Mouse (Mus musculus): Measurements from ENCODE around the gene Hnrnpk.
"Not testable (repeated sequence)": the region's sequence is repeated elsewhere in the genome, so short reads cannot be mapped to it uniquely, and the experiment has no call there.

Hnrnpk gene

DNA sequence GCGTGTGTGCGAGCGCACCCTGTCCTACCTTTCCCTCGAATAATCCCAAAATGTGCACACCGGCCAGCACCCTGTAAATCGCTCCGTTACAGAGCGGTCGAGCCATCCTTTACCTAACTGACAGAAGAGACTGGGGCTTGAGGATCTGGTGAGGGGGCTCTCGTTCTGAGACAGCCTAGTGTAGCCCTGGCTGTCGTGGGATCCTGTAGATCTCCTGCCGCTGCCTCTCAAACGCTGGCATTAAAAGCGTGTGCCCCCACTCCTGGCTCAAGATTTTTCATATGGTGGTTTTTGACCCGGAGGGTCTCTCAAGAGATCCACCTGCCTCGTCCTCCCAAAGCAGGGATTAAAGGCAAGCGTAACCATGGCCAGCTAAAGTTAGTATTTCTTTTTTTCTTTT is at the start of gene Hnrnpk:
TSS of gene Hnrnpk (minus strand) at position 101 of the 400 bp plus-strand sequence.
- not testable (repeated sequence) for DNase-seq (ENCODE audit: low spot score in 2 of 2)

DNA sequence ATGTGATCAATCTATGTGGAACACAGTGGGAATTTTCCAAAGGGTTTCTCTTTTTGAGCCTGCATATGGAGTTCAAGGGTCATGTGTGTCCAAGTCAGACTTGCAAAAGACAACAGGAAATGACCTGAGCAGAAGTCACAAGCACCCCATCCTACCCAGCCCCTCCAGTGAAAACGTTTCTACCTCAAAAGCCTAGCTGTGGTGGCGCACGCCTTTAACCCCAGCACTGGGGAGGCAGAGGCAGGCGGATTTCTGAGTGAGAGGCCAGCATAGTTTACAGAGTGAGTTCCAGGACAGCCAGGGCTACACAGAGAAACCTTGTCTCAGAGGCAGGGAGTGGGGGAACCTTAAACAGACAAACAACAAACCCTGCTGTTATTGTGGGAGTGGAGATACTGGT is 49.1 kb upstream of the Hnrnpk start:
- no peak for DNase-seq (ENCODE audit: low spot score in 2 of 2)

DNA sequence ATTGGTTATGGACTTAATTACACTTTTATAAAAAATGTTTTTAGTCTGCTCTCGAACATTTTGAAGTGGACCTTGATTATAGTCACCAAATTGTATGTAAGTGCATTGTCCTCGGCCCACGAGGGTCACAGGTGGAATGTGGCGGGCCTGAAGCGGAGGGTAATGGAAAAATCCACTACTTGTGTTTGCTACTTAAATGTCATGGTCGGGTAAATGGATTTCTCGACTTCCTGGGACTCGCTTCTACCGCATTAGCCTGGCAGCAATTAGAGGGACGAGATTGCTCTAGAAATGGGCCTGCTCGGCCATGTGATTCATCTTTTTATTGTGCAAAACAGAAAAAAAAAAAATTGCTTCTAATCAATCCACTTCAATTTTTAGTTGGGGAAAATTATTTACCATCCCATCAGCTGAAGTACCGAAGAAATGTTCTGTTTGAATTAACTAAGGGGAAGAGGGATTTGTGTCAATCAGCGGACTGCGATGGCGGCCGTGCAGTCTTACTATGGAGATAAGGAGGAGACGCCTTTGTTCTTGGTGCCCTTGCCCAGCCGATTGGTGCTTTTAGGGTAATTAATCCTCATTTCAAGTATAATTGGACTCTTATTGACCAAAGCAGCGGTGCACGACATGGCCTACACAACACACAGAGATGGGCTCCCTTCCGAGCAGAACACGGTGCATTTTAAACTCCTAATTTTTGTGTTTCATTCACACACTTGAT is 47.5 kb upstream of the Hnrnpk start:
- DNase-seq (ENCODE audit: low spot score in 2 of 2) = no peak

DNA sequence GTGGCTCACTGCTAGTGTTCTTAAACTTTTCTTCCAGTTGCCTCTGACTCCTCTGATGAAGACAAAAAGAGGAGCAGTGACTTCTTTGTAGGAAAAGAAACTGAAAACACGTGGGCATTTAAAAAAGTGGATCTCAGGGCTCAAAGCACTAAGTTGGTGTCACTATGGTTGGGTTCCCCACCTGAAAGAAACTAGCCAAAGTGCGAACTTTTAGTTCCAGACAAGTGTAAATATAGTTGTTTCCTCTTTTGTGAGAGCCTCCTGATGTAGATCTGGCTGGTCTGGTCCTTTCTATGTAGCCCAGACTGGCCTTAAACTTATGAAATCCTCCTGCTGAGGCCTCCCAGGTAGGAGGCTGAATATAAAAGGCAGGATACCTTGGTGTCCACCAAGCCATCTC is 43.4 kb upstream of the Hnrnpk start:
- DNase-seq (ENCODE audit: low spot score in 2 of 2) = no peak

DNA sequence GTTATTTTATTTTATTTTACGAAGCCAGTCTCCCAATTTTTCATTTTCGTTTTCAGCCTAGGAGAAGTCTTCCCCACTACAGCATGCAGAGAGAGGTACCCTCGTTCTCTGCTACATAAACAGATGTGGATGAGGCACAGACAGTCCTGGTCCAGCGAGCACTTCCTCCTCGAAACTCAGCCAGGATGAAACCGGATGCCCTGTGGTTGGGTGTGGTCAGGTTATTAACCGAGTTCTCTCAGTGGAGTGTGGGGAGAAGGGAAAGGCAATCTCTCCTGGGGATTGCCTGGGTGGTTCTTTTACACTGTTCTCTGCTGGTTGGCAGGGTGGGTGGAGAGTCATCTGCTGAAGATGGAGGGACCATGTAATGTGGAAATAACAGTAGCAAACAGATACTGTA is 40.6 kb upstream of the Hnrnpk start:
- peak; percentile 14 to 33 for DNase-seq (ENCODE audit: low spot score in 2 of 2)

DNA sequence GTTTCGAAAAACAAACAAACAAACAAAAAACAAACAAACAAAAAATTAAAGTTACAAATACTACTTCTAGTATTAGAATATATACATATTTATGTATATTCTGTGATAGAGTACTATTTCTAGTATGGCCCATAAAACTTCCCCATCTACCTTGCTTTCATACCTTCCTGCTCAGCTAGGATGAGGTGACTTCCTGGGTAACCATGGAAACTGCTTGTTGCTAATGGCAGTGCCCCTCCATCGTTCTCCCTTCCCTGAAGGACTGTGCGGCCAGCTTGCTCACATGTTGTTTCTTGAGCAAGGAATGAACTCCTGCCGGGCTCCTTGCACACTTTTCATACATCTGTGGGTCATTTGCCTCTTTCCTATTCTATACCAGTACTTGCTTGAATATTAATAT is 40.2 kb upstream of the Hnrnpk start:
- no peak for DNase-seq (ENCODE audit: low spot score in 2 of 2)

DNA sequence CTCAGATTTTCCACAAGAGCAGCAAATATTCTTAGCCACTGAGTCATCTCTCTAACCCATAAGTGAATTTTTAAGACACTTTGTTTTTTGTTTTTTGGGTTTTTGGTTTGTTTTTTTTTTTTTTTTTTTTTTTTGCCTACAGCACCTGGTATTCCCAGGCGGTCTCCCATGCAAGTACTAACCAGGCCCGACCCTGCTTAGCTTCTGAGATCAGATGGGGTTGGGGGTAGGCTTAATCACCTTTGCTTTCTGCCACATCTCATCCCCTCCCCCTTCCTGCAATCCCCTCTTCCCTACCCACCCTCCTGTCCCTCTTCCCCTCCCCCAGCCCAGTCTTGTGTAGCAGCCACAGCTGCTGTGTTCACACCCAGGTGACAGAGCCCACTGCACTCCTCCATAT is 36.6 kb upstream of the Hnrnpk start:
- DNase-seq (ENCODE audit: low spot score in 2 of 2) = no peak

DNA sequence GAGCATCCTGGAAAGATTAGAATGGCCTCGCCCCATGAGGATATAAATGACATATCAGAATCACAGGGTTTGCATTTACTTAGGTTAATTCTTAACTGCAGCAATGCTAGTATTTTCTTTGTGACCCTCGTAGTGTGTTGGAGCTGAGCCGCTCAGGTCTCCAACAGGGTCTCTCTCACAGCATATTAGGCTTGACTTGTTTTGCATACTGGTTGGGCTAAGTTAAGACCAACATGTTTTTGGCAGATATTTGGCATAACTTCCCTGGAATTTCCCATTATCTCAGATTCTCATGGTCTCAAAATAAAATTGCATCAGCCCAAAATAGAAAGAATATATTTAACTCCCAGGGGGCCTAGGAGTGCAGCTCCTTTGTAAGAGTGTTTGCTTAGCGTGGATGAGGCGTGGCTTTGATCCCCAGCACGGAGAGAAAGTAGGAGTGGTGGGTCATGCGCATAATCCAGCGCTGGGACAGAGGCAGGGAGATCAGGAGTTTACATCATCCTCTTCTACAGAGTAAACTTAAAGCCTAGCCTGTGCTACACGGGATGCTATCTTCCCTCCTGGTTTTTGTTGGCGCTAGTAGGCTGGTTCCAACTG is 20.0 kb upstream of the Hnrnpk start:
- peak; percentile 24 to 45 for DNase-seq (ENCODE audit: low spot score in 2 of 2)

DNA sequence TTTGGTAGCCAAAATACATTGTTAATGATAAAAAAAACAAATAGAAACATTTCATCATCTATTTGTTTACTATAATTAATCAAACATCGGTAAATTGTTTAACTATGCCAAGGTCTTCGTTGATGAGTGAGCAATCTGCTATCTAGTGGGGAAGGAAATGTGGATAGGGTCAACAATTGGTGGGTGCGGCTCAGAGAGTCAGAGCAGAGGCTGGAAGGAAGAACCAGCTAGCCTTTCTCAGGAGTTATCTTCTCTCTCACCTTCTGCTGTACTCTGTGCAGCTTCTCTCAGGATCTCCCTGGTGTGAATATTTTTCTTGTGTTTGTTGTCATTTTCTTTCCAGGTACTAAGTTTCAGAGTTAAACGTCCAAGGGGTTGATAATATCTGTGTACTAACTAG is 19.1 kb upstream of the Hnrnpk start:
- DNase-seq (ENCODE audit: low spot score in 2 of 2) = no peak

DNA sequence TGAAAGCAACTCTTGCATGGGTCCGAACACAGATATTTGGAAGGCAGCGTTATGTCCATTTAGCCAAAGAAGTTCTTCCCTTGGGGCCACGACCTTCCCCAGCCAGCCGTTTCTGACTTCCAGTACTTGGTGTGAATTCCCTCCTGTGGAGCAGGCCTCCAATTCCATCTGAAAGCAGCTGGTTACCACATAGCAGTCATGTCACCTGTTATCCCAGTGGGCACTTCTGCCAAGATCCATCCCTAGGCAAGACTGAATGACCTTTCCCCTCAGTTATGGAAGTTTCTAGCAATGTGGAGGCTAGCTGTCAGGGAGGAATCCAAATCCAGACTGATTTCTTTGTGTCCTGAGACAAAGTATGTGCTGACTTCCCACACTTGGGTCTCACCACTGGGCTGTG is 17.9 kb upstream of the Hnrnpk start:
- DNase-seq (ENCODE audit: low spot score in 2 of 2) = no peak

DNA sequence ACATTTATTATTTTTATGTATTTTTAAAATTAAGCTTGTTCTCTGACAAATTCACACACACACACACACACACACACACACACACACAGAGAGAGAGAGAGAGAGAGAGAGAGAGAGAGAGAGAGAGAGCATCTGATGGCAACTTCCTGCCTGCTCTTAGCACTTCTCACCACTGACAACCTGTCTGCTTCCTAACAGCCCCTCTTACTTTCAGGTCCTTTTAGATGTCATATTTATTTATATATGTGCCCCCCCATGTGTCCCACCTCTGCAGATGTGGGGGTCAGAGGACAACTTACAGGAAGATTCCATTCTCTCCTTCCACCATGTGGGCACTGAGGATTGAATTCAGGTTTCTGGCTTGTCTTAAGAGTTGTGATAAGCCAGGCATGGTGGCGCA is 16.1 kb upstream of the Hnrnpk start:
- no peak for DNase-seq (ENCODE audit: low spot score in 2 of 2)

DNA sequence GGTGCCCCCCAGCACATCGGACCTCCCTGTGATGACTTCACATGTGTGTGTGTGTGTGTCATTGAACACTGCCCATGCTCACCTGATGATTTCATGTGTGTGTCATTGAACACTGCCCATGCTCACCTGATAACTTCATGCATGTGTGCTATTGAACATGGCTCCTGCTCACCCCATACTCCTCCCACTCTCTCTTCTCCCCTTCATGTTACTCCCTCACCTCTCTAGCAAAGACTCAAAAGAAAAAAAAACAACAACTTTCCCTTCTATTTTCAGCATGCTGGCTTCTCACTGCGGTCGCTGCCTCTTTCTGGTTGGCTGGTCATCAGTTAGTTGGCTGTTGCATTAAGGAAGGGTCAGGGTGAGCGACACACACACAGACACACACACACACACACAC is 15.5 kb upstream of the Hnrnpk start:
- DNase-seq (ENCODE audit: low spot score in 2 of 2) = no peak

DNA sequence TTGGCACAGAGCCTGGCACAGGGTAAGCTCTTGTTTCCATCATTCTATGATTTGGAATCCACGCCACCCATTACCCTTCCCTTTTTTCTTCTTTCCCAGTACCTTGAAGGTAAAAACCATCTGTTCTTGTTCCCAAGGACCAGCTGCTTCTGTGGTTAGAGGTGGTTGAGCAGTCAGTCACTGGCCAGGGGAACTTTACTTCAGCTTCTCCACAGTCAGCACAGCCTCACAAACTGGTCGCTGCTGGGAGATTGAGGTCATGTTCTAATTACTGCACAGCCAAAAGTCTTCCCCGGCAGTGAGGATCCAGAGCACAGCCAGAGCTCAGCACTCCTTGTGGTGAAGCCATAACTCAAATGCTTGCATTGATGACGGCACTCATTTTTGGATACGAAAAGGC is 12.7 kb upstream of the Hnrnpk start:
- DNase-seq (ENCODE audit: low spot score in 2 of 2) = no peak

DNA sequence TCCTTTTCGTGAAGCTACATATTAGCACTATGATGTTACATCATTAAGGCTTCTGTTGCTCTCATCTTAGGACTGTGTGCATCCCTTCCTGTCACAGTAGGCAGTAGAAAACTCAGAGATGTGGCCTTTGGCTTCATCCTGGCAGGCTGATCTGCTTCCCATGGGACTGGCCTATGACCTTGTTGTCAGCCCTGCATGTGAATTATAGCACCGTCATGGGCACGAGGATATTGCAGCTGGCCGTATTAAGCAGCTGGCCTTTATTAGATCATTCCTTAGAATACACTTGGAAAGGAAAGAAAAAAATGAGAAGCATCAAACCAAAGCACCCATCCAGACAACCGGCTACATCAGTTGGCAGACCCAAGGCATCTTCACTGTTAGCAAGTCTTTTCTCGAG is 12.2 kb upstream of the Hnrnpk start:
- no peak for DNase-seq (ENCODE audit: low spot score in 2 of 2)

DNA sequence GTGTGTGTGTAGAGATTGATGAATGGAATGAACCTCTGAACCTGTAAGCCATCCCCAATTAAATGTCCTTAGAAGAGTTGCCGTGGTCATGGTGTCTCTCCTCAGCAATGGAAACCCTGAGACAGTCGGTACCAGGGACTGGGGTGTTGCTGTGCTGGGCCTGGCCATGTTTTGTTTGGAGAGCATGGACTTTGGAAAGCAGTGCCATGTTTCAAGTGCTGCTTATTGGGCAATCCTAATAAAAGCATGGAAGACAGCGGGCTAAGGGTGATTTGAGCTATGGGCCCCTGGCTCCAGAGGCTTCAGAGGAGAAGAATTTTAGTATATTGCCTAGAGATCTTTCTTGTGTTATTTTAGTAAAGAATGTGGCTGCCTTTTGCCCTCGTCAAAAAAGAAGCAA is 7.9 kb upstream of the Hnrnpk start:
- no peak for DNase-seq (ENCODE audit: low spot score in 2 of 2)

DNA sequence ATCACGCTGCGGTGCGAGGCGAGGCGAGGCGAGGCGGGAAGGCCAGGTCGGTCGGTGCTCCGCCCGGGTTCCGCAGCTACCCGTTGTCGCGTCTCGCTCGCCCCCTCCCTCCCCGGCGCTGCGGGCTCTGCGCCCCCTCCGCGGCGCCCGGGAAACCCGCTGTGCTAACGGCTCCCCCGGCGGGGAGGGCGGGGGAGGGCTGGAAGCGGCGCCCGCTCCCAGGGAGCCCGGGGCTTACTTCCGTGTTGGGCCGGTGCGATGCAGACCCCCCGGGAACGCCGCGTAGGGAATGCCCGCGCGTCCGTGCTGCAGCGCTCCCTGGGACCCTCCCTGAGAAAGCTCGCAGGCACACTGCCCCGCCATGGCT is 416 bp downstream of the Hnrnpk start:
- DNase-seq (ENCODE audit: low spot score in 2 of 2) = no peak

DNA sequence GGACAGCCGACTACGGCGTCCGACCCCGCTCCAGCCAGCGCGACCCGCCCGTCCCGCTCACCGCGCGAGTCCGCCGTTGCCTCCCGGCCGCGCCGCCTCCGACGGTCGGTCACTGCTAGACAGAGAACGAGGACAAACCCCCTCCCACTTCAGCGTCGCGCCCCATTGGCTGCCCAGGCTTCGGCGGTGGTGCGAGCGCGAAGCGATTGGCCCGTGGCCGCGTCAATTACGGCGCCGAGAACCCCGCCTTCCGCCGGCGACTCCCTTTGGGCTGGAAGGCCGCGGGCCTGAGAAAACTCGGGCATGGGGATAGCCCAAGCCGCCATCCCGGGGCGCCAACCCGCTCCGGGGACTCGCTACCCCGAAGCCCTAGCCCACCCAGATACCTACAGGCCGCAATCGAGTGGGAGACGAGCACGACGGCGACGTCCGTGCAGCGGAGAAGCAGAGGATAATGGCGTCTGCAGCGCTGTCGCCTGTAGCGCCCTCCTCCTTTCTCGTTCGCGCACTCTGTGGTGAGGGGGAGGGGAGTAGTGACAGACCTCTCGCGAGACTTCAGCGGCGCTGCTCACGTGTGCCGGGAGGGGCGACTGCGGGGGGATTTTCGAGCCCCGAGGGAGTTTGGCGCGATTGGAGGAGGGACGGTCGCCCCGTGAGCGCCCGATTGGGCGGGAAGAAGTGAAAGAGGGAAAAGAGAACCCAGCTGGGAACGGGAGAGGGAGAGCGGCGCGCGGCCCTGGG is 970 bp downstream of the Hnrnpk start, which contains the start of gene Rmi1:
TSS of gene Rmi1 (plus strand) at position 246 of the 741 bp plus-strand sequence.
- peak; percentile 96 to 97 for DNase-seq (ENCODE audit: low spot score in 2 of 2)

DNA sequence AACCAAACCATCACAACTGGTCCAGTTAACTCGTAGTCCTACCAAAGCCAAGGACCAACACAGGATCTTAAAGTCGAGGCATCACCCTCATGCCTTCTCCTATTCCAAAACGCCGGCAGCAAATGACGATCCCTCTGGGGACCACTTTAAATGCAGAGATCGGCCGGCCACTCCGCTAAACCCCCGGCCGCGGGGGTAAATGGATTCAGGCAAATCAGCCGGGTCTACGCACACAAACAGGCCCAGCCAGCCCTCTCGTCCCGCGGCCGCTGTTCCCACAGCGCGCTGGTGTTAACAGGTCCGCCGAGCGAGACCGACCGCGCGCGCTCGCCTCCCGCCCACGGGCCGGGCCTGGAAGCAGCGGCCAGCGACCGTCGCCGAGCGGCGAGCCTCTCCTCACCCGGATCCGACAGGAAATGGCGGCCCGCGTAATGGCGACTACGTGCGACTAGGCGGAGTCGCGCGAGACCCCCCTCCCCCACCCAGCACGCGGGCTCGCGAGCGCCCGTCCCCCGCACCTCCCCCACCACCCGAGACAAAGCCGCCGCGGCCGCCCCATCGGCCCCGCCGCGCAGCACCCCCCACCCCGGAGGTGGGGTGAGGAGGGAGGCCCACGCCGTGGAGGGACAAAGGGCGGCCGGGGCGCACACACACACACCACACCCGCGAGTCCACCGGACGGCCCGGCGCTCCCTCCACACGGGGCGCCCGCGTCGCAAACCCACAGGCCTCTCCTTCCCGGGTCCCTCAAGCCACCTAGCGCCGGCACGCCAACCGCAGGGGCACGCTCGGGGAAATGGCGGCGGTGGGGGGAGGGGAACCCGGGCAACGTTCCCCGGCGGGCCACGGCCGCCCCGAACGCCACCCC is 1.8 kb downstream of the Hnrnpk start:
- DNase-seq (ENCODE audit: low spot score in 2 of 2) = peak; percentile 53 to 60

DNA sequence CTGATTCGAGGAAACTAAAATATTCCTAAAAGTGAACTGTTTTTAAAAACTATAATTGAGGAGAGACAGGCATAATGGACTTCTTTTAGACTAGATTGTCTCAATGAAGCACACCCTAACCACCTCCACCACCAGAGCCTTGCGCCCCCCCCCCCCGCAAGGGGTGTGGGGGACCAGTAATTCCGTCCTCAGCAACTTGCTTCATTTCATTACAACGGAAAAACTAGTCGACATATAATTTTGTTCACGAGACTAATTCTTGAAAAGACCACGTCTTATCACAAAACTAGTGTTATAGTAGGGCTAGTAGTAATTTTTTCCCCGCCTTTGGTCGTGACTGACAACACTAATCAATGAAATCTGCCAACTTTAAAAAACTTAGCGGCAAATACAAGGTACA is 2.6 kb downstream of the Hnrnpk start:
- DNase-seq (ENCODE audit: low spot score in 2 of 2) = no peak

DNA sequence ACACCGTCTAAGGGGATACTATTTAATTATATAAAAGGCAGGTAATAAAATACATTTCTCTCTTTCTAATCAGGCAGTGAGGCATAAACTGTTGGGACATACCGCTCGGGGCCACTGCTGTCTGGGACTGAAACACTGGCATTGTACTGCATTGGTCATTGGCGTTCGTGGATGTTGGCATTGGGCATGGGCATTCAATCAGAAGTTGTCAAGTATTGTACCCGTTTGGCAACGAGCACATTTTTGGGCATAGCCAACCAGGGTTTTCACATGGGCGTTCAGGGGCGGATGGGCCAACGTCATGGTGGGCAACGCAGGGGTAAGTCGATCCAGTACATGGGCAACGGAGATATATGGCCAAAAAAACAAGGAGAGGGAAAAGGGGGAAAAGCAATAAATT is 5.5 kb downstream of the Hnrnpk start:
- no peak for DNase-seq (ENCODE audit: low spot score in 2 of 2)

DNA sequence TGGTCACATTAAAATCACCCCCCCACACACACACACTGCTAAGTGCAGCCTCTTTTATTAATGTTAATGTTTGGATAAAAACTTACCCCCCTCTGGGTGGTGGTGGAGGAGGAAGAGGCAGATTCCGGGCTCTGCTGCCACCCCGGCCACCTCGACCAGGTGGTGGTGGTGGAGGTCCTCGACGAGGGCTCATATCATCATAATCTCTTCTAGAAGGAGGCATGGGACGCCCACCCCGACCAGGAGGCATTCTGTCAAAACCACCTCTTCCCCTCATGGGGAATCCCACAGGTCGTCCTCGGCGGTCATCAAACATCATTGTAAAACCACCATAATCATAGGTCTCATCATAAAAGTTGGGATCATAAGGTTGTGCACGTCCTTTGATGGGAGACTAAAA is 8.8 kb downstream of the Hnrnpk start:
- DNase-seq (ENCODE audit: low spot score in 2 of 2) = not testable (repeated sequence)

DNA sequence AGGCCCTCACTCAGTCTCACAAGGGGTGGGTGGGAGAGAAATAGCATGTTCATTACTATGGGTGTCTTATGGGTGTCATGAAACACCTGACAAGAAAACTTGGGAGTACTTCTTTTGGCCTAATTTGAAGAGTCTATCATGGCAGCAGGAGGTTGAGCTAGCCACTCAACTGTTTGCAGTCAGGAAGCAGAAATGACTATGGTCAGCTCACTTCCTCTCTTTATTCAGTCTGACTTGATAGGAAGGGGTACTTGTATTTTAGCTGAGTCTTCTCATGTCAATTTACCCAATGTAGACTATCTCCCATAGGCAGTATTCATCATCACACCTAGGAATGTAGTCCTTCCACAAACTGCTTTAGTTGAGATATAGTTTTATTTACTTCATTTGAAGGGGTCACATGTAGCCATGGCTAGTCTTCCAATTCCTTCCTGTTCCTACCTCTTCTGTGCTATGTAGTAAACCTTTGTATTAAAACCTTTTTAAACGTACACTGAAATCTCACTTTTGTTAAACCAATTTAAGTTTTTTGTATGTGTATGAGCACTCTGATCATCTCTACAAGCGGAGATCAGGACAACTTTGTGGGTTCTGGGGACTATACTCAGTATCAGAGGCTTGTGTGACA is 13.7 kb downstream of the Hnrnpk start:
- DNase-seq (ENCODE audit: low spot score in 2 of 2) = no peak
